Mouse (Mus musculus) A20 (cell line): ENCODE data around the gene Edem1.
A peak's percentile ranks its signal among the peaks of the same experiment; 100 is the strongest.

ENCODE experiments used
- DNase-seq: peaks from one replicate; pipeline ENCODE4 v3.0.0-alpha.2; 2011; ENCODE audit warnings: low read depth, low spot score

The Edem1 gene

GRCm38 (mm10) chr6:108871251-108871650, 42.8 kb downstream of the Edem1 start:
- DNase-seq: no peak

DNA sequence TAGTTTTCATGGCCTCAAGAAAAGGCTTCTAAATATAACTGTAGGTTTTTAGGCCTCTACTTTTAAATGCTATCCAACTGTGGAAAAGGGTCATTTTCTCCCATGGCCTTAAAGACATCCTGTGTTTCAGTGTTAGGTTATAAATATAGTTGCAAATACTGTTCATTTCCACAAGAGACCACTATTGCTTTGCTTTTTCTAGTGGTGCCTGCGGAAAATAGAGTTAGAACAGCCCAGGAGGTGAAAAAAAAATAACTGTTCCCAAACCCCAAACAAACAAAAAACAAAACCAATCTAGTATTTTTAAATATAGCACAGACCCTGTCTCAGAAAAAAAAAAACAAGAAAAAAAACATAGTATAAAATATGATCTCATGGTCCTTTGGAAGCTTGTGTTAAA, 46.9 kb downstream of the Edem1 start:
- DNase-seq: no peak

GRCm38 (mm10) chr6:108876052-108876451, 47.6 kb downstream of the Edem1 start:
- peak; percentile 61 for DNase-seq

DNA sequence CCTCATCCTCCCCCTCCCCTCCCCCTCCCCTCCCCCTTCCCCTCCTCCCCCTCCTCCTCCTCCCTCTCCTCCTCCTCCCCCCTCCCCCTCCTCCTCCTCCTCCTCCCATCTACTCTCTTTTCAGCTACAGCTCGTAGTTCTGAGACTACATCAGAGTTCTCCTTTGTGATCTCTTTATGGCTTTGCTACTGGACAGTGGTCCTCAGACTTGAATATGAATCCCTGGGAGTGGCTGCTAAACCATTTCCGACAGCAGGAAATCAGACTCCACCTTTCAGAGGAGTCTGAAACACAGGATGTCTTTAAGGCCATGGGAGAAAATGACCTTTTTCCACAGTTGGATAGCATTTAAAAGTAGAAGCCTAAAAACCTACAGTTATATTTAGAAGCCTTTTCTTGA, 48.0 kb downstream of the Edem1 start:
- DNase-seq: no peak

DNA sequence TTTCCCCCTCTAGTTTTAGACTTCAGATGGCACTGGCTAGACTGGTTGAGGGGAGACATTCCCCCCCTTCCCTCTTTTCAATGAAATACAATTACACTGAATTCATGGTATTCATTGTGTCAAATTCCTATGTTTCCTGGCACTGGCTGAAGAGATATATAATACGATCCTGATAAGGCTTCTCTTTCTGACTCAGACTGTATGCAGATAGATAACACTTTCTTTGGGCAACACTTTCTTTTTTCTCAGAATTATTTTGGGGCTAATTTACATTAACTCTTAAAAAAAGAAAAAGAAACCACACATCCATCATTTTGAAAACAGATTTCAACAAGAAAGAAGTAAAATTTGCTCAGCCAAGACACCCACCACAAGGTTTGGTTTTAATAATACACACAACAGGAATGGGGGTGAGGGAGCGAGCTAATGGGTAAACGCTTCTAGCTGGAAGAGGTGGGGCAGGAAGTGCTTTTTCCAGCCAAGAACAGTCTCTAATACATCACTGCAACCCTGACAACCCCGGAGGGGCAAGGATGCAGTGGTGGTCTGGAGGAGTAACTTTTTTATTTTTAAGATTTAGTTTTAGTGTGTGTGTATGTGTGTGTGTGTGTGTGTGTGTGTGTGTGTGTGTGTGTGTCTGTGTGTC, 52.0 kb downstream of the Edem1 start:
- no peak for DNase-seq

- DNase-seq: no peak
These were observed 52.6 kb downstream of the Edem1 start for GRCm38 (mm10) chr6:108881074-108881473.

GRCm38 (mm10) chr6:108883826-108884225, 55.4 kb downstream of the Edem1 start:
- DNase-seq: no peak

DNA sequence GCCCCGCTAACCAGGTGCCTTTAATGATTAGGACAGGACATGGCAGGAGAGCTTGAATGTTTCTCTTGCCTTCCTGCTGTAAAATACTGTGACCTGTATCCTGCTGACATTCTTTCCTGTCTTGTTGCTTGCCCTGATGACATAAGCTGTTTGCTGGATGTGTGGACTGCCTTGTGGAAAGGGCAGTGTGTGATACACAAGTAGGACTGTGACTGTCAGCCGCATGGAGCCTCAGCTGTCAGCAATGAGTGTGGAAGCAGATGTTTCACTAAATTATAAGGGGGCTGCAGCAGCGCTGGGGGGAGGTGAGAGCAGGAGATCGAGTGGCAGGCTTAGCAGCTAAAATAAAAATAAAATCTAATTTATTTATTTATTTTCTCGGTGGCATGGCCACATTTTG, 56.2 kb downstream of the Edem1 start:
- no peak for DNase-seq

DNA sequence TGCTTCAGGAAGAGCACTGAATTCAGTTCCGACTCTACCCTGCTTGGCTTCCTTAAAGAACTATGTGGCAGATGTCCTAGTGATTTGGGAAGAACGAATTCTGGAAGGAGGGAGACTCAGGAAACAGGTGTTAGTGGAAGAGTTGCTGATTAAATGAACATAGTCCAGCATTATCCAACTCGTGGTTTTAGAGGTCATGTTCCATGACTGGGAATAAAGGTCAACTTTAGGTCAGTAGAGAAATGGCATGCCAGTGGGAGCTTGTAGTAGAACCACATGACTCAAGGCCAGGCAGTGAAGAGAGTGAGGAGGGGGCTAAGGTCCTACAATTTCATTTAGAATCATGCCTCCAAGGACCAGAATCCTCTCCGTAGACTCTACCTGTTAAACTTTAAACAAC, 57.9 kb downstream of the Edem1 start:
- no peak for DNase-seq

GRCm38 (mm10) chr6:108892589-108892988, 64.1 kb downstream of the Edem1 start:
- no peak for DNase-seq

- no peak for DNase-seq
These were observed 66.7 kb downstream of the Edem1 start for GRCm38 (mm10) chr6:108895129-108895528.

GRCm38 (mm10) chr6:108895976-108896375, 67.5 kb downstream of the Edem1 start:
- no peak for DNase-seq

DNA sequence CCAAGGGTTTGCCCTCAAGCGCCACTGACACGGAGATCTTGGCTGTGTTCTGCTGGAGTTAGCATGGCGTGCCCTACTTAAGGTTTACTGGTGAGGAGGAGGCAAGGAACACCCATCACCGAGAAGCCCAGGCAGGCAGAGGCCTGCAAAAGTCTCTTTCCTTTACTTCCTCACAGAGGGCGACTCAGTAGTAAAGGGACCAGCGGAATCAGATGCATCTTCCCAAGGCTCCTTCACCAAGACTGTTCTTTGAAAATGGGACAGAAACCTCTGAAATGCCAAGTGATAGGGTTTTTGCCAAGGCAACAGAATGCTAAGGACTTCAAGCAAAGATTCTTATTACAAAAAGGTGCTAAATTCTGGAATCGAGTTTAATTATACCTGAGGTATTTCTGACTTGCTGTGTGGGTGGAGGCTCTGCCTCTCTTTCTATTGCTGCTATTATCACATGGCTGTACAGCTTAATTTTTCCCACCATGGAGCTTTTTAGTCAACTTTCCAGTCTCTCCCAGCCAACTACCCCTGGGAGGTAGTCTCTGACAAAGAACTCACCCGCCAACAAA, 68.2 kb downstream of the Edem1 start:
- DNase-seq: no peak

- no peak for DNase-seq
These were observed 70.8 kb downstream of the Edem1 start for GRCm38 (mm10) chr6:108899231-108899630.

- DNase-seq: peak; percentile 48
These were observed 73.7 kb downstream of the Edem1 start for GRCm38 (mm10) chr6:108902124-108902523.

DNA sequence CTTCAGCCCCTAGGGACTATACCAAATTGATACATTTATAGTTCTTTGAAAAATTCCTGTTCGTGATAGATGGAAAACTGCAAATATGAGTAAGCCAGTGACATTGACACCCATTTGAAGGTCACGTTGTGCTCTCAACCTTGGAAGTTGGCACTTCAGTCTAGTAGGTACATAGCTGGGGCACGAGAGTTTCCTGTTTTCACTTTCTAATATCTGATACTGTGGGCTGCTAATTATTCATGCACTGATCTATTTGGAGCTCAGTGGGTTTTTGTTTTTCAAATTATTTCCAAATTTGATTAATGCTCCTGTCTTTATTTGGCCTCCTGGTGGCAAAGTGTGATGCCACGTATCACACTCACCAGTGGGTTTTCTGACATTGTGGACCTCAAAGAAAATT, 74.8 kb downstream of the Edem1 start:
- DNase-seq: peak; percentile 49

- no peak for DNase-seq
These were observed 78.1 kb downstream of the Edem1 start for GRCm38 (mm10) chr6:108906539-108906938.
